9 mouse cellular contexts compared by ENCODE assay signal in the genomic region with DNA sequence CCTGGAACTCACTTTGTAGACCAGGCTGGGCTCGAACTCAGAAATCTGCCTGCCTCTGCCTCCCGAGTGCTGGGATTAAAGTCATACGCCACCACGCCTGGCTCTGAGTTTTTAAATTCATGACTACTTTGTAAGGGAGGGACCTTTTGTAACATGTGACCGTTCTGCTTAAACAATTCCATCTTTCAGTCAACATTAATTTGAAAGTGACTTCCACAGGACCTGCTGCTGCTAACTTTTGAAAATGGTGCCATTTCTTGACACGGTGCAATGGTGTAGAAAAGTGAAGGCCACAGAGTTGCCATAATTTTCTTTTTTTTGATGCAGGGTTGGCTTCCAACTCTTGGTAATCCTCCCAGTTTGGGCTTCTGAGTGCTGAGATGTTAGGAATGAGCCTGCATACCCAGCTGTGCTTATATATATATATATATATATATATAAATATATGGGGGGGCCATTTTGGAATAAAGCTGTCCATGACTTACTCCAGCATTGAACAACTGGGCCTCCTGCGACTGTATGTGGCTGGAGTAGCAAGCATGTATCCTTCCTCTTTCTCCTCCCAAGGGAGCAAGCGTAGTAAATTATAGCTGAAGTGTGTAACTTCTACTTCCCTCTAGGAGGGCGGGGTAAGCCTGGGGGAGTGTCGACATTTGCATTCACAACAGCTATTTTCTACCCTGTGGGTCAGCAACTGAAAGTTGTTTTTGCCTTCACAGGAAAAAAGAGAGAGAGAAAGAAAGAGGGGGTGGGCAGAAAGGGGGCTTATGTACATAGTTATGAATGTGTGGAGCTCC. TPM values are rescaled to one million over a fixed set of nuclear protein-coding genes. Genes with fewer than 3 reads are reported as not detected.
DNase-seq lines count a peak whose midpoint lies in the region; ATAC-seq and TF ChIP-seq lines count a peak whose summit lies in the region.
"Had no signal": no experiment of that assay in that cellular context is flagged by ENCODE, and none has a peak within 500 bp of the region (broad histone marks: within the 10 kb centered on the region; RNA-seq: fewer than 3 reads in every experiment).

No protein-coding gene starts in this region.

- H3K9me3 ChIP-seq in forebrain, postnatal 0 days (ENCODE audit: low read length) = no peaks in the 10 kb centered on the region
- H3K9me3 ChIP-seq: heart, embryonic 15.5 days had no signal

- TF ChIP-seq CTCF in forebrain, postnatal 0 days (IDR thresholded peaks at IDR 0.05; ENCODE audit: low read depth) = no peak

- no peaks in the 10 kb centered on the region for H3K27me3 ChIP-seq in forebrain, postnatal 0 days (ENCODE audit: insufficient read depth, low read length)
- H3K27me3 ChIP-seq: heart, embryonic 15.5 days had no signal

- no peaks in the 10 kb centered on the region for H3K36me3 ChIP-seq in forebrain, postnatal 0 days (ENCODE audit: insufficient read depth)
- H3K36me3 ChIP-seq: heart, embryonic 15.5 days had no signal

- H3K27ac ChIP-seq in forebrain, postnatal 0 days (ENCODE audit: low read depth, low read length) = peak overlapping the region; percentile 40; the same call in 1 of the 2 replicates
- H3K27ac ChIP-seq: heart, embryonic 15.5 days had no signal

- no peak overlapping the region for H3K4me2 ChIP-seq in forebrain, postnatal 0 days (ENCODE audit: low read depth)
- H3K4me2 ChIP-seq: heart, embryonic 15.5 days had no signal

- no peak overlapping the region for H3K9ac ChIP-seq in forebrain, postnatal 0 days
- H3K9ac ChIP-seq: heart, embryonic 15.5 days had no signal

- H3K4me1 ChIP-seq in forebrain, postnatal 0 days (ENCODE audit: insufficient read depth) = peaks cover 18% of the 10 kb centered on the region; the same call in 1 of the 2 replicates

- 0 out of 2 replicates have a peak, but pooled peaks have one; percentile 6 for ATAC-seq in forebrain, postnatal 0 days
- ATAC-seq in megakaryocyte, adult 5-6 weeks (ENCODE audit: poor library complexity, severe bottlenecking) = peak; percentile 93

- DNase-seq in kidney, adult 9 months = peak; percentile 38
- DNase-seq in kidney, adult 11 months = no peak
- peak; percentile 79 to 87 for DNase-seq in B cell, adult 2 months
- no peak for DNase-seq in forebrain, postnatal 0 days
- no peak for DNase-seq in gastrocnemius, postnatal 10 days
- DNase-seq in adipocyte (ENCODE audit: low spot score) = no peak
- DNase-seq in adrenal gland, postnatal 10 days = no peak

- no peak overlapping the region for H3K4me3 ChIP-seq in forebrain, postnatal 0 days (ENCODE audit: low read depth, low read length)
- H3K4me3 ChIP-seq: heart, embryonic 15.5 days had no signal

- WGBS in forebrain, postnatal 0 days = 91% methylated on average over 10 of the region's 10 CpGs

RNA-seq across cellular contexts. Expression of a gene that starts 56.9 kb away (rescaled TPM):
- 94.9 and 101 TPM in 2 replicates for total RNA-seq in forebrain, postnatal 0 days (2014; rRNA removed)
- polyA plus RNA-seq in forebrain, postnatal 0 days (2015; fragmentation: Nextera tagmentation; extraction: Ambion mirVana) = 59.7 and 85.9 TPM in 2 replicates
- total RNA-seq in megakaryocyte, adult 5-6 weeks (2015) = 6.0 and 12.4 TPM in 2 replicates
- total RNA-seq in megakaryocyte, adult 5-6 weeks (2017) = 8.9 and 39.4 TPM in 2 replicates
- 10 to 100 TPM in 1 of 2 experiments, 1 to 10 TPM in 1; 8.4 to 17.6 TPM for total RNA-seq in gastrocnemius, postnatal 10 days (2021)
- total RNA-seq in adrenal gland, postnatal 10 days (2021) = 10 to 100 TPM; 24.8 to 25.5 TPM

Comparison
In these comparisons a context has a peak if more than half of its experiments do, and no peak if none do; other contexts are left out.
1. DNase-seq: peak in kidney, adult 9 months (single experiment) and B cell, adult 2 months (2 of 2); none in kidney, adult 11 months (single experiment), forebrain, postnatal 0 days (single experiment), gastrocnemius, postnatal 10 days (single experiment), adipocyte (single experiment) and adrenal gland, postnatal 10 days (single experiment).